Mouse (Mus musculus) kidney, embryonic 14.5 days (tissue): Measurements from ENCODE around the gene Cdh12. TPM values are rescaled to one million over a fixed set of nuclear protein-coding genes. Genes with fewer than 3 reads are reported as not detected.
"Not testable (repeated sequence)": the region's sequence is repeated elsewhere in the genome, so short reads cannot be mapped to it uniquely, and the experiment has no call there.

ENCODE experiments used
- ATAC-seq: fragments of 200-750 bp; cut with Nextera tagmentation; 2 replicates; pipeline ENCODE4 v1.8.0; 2017; ENCODE audit warnings: moderate number of reproducible peaks, mild to moderate bottlenecking, moderate TSS enrichment, moderate library complexity; ENCODE audit not compliant: low FRiP score, low TSS enrichment
- H3K27ac ChIP-seq: fragments of 300-500 bp; sonication (generic); 2 replicates; pipeline ENCODE4 v1.5.1; 2014; ENCODE audit warnings: low read depth, mild to moderate bottlenecking, low read length, moderate library complexity, mixed read lengths
- H3K27me3 ChIP-seq: fragments of 300-500 bp; sonication (generic); 2 replicates; pipeline ENCODE4 v1.6.1; 2014; ENCODE audit warnings: mild to moderate bottlenecking, low read length; ENCODE audit not compliant: control insufficient read depth, insufficient read depth
- H3K36me3 ChIP-seq: fragments of 300-500 bp; sonication (generic); 2 replicates; pipeline ENCODE4 v1.6.1; 2014; ENCODE audit warnings: low read length, mixed read lengths; ENCODE audit not compliant: control insufficient read depth, insufficient read depth
- H3K4me1 ChIP-seq: fragments of 300-500 bp; sonication (generic); 2 replicates; pipeline ENCODE4 v1.6.1; 2014; ENCODE audit warnings: low read length, mixed read lengths; ENCODE audit not compliant: control insufficient read depth, insufficient read depth
- H3K4me2 ChIP-seq: fragments of 300-500 bp; sonication (generic); replicated peaks from 2 replicates; pipeline ENCODE4 v1.6.1; 2014; ENCODE audit warnings: low read depth, mild to moderate bottlenecking, low read length
- H3K4me3 ChIP-seq: fragments of 300-500 bp; sonication (generic); 2 replicates; pipeline ENCODE4 v1.5.1; 2014; ENCODE audit warnings: mild to moderate bottlenecking, low read length
- H3K9ac ChIP-seq: fragments of 300-500 bp; sonication (generic); 2 replicates; pipeline ENCODE4 v1.6.1; 2014; ENCODE audit warnings: low read depth, mild to moderate bottlenecking, low read length, moderate library complexity
- H3K9me3 ChIP-seq: fragments of 300-500 bp; sonication (generic); 2 replicates; pipeline ENCODE4 v1.6.1; 2016; ENCODE audit warnings: low read length; ENCODE audit not compliant: control insufficient read depth
- WGBS: fragments of 180-500 bp; shearing (Covaris S2); extraction: QIAGEN DNeasy Blood & Tissue Kit; methylation state at CpG from one replicate; pipeline ENCODE4 v1.1.7; 2014; 5-methylcytosine and 5-hydroxymethylcytosine counted together
- polyA plus RNA-seq: library from polyadenylated mRNA; unstranded; fragments of >200 nt; fragmentation: Nextera tagmentation; extraction: Ambion mirVana; gene quantifications from 2 replicates; pipeline ENCODE4 v1.2.1, GENCODE M21; 2014

The Cdh12 gene
- polyA plus RNA-seq, 1 experiment from 2014 or later: not detected

GRCm38 (mm10) chr15:20571012-20571411 is 121.9 kb downstream of the Cdh12 start:
- 88% methylated on average over 4 of the region's 4 CpGs for WGBS
- no peak for ATAC-seq
- H3K4me3 ChIP-seq: no peak overlapping the region
- H3K27ac ChIP-seq: no peak overlapping the region
- no peaks in the 10 kb centered on the region for H3K9me3 ChIP-seq
- H3K4me2 ChIP-seq: no peak overlapping the region
- H3K36me3 ChIP-seq: no peaks in the 10 kb centered on the region
- no peak overlapping the region for H3K9ac ChIP-seq
- H3K4me1 ChIP-seq: no peaks in the 10 kb centered on the region
- H3K27me3 ChIP-seq: no peaks in the 10 kb centered on the region

DNA sequence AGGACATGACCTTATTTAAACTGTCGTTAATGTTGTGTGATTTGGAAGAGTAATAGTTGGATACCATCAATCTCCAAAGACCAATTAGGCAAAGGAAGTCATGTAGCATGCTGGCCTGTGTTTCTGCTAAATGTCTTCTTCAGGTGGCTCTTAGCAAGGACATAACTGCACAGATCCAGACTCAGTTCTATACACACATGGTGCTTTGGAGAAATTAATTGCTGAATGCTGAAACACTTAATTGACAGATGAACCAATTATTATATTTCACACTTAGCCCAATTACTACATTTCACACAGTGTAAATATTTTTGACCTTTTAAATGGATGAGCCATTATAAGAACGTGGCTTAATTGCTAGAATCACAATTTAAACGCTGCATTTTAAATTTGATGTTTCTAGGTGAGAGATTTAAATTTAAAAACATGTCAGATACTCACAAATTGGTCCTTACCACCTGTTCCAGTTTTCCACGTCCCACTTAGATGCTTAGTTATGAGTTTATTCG is 133.6 kb downstream of the Cdh12 start:
- no peak overlapping the region for H3K27ac ChIP-seq
- H3K27me3 ChIP-seq: no peaks in the 10 kb centered on the region
- no peaks in the 10 kb centered on the region for H3K9me3 ChIP-seq
- H3K4me1 ChIP-seq: no peaks in the 10 kb centered on the region
- H3K4me3 ChIP-seq: no peak overlapping the region
- no peaks in the 10 kb centered on the region for H3K36me3 ChIP-seq
- no peak overlapping the region for H3K9ac ChIP-seq
- no peak overlapping the region for H3K4me2 ChIP-seq
- WGBS: 71% methylated on average over 5 of the region's 5 CpGs
- ATAC-seq: no peak

GRCm38 (mm10) chr15:20591599-20591998 is 142.5 kb downstream of the Cdh12 start:
- no peak overlapping the region for H3K4me2 ChIP-seq
- no peak for ATAC-seq
- no peaks in the 10 kb centered on the region for H3K36me3 ChIP-seq
- 76% methylated on average over 5 of the region's 5 CpGs for WGBS
- no peak overlapping the region for H3K27ac ChIP-seq
- H3K27me3 ChIP-seq: no peaks in the 10 kb centered on the region
- H3K9ac ChIP-seq: no peak overlapping the region
- H3K4me3 ChIP-seq: no peak overlapping the region
- no peaks in the 10 kb centered on the region for H3K9me3 ChIP-seq
- H3K4me1 ChIP-seq: no peaks in the 10 kb centered on the region

DNA sequence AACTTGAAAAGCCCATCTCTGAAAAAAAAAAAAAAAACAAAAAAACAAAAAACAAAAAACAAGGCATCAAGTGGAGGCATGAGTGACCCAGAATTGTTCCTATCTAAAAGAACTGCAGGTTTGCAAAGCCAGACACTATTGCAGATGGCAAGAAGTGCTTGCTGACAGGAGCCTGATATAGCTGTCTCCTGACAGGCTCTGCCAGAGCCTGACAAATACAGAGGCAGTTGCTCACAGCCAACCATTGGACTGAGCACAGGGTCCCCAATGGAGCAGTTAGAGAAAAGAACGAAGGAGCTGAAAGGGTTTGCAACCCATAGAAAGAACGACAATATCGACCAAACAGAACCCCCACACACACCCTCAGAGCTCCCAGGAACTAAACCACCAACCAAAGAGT is 156.7 kb downstream of the Cdh12 start:
- H3K9me3 ChIP-seq, ATAC-seq, H3K27ac ChIP-seq, H3K4me1 ChIP-seq, H3K4me3 ChIP-seq, H3K27me3 ChIP-seq, H3K9ac ChIP-seq, H3K4me2 ChIP-seq, H3K36me3 ChIP-seq: not testable (repeated sequence)
- WGBS: 79% methylated on average over 3 of the region's 3 CpGs

DNA sequence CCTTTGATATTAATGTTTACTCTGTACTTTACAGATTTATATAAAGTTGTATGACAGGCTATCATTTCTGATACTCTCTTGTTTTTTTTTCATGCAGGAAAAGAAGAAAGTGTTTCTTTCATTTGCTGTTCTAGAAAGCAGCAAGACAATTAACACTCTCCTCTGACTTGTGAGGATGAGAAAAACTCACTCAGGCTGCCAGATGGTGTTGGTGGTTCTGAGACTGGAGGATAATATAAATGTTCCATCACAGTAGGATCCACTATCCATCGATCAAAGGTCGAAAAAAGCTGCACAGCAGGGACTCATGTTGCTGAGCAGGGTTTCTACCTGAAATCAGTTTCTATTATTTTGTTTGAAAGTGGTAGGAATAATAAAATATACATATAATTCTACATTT is 185.5 kb downstream of the Cdh12 start:
- Histone ChIP-seq H3K36me3 (no peaks in the 10 kb centered on the region), H3K4me3 (no peak overlapping the region), H3K27ac (no peak overlapping the region), H3K9ac (no peak overlapping the region), H3K4me2 (no peak overlapping the region), H3K27me3 (no peaks in the 10 kb centered on the region), H3K4me1 (no peaks in the 10 kb centered on the region), H3K9me3 (no peaks in the 10 kb centered on the region)
- 80% methylated on average over 2 of the region's 2 CpGs for WGBS
- no peak for ATAC-seq

GRCm38 (mm10) chr15:20639155-20639554 is 190.1 kb downstream of the Cdh12 start:
- H3K36me3 ChIP-seq: no peaks in the 10 kb centered on the region
- no peaks in the 10 kb centered on the region for H3K4me1 ChIP-seq
- H3K9ac ChIP-seq: no peak overlapping the region
- H3K27ac ChIP-seq: no peak overlapping the region
- no peak overlapping the region for H3K4me3 ChIP-seq
- no peaks in the 10 kb centered on the region for H3K9me3 ChIP-seq
- no peak overlapping the region for H3K4me2 ChIP-seq
- 77% methylated on average over 2 of the region's 2 CpGs for WGBS
- H3K27me3 ChIP-seq: no peaks in the 10 kb centered on the region
- ATAC-seq: no peak

DNA sequence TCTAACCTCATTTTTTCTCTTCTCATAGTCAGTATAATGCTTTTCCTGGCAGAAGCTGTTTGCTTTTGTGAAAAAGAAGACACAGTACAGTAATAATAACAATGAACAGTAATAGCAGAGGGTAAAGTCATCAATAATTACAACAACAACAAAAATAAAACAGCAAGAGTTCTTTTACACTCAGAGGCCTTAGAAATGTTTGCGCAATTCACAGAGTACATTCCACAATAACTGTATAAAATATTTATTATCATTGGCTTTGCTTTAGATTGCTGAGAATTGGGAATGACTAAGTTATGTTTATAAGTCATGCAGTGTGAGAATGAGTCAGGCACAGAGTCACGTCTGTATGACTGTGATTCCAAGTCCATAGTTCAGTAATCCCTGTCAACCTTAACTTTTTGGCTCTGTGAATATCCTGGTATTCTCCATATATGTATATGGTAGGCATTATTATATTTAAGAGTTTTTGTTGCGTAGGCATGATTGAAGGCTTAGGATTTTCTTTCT is 193.9 kb downstream of the Cdh12 start:
- H3K27me3 ChIP-seq: no peaks in the 10 kb centered on the region
- H3K36me3 ChIP-seq: no peaks in the 10 kb centered on the region
- no peak overlapping the region for H3K9ac ChIP-seq
- no peak for ATAC-seq
- no peaks in the 10 kb centered on the region for H3K4me1 ChIP-seq
- H3K9me3 ChIP-seq: no peaks in the 10 kb centered on the region
- no peak overlapping the region for H3K4me3 ChIP-seq
- 87% methylated on average over 3 of the region's 3 CpGs for WGBS
- no peak overlapping the region for H3K4me2 ChIP-seq
- H3K27ac ChIP-seq: no peak overlapping the region

GRCm38 (mm10) chr15:20660221-20660620 is 211.2 kb downstream of the Cdh12 start:
- no peak overlapping the region for H3K27ac ChIP-seq
- no peak for ATAC-seq
- H3K9me3 ChIP-seq: no peaks in the 10 kb centered on the region
- no peaks in the 10 kb centered on the region for H3K27me3 ChIP-seq
- H3K4me2 ChIP-seq: no peak overlapping the region
- H3K4me3 ChIP-seq: no peak overlapping the region
- no peak overlapping the region for H3K9ac ChIP-seq
- H3K4me1 ChIP-seq: no peaks in the 10 kb centered on the region
- H3K36me3 ChIP-seq: no peaks in the 10 kb centered on the region
- WGBS: 70% methylated on average over 2 of the region's 2 CpGs

- no peak within 1 kb of the TSS for H3K4me2 ChIP-seq
- H3K9me3 ChIP-seq: no peaks in the 10 kb centered on the region
- ATAC-seq: no peak
- H3K4me3 ChIP-seq: no peak within 1 kb of the TSS
- no peaks in the 10 kb centered on the region for H3K27me3 ChIP-seq
- H3K9ac ChIP-seq: no peak within 1 kb of the TSS
- no peaks in the 10 kb centered on the region for H3K36me3 ChIP-seq
- H3K27ac ChIP-seq: no peak within 1 kb of the TSS
- 94% methylated on average over 10 of the region's 10 CpGs for WGBS
- no peaks in the 10 kb centered on the region for H3K4me1 ChIP-seq
Observed at GRCm38 (mm10) chr15:20666650-20667049, 217.6 kb downstream of the Cdh12 start, which contains the start of gene Acot10. Acot10 (minus strand) TSS chr15:20666750.
